Mouse (Mus musculus) hindbrain, postnatal 0 days (tissue): ENCODE measurements around the gene Nhlrc1. TPM values are rescaled to one million over a fixed set of nuclear protein-coding genes. Genes with fewer than 3 reads are reported as not detected.

Source experiments
- ATAC-seq: fragments of 200-750 bp; cut with Nextera tagmentation; 2 replicates; pipeline ENCODE4 v1.8.0; 2017; ENCODE audit warnings: mild to moderate bottlenecking, moderate TSS enrichment, moderate library complexity
- DNase-seq: peaks from one replicate; pipeline ENCODE4 v3.0.0-alpha.2; 2015; ENCODE audit warnings: low spot score
- H3K27ac ChIP-seq: fragments of 300-500 bp; sonication (generic); 2 replicates; pipeline ENCODE4 v1.5.1; 2014; ENCODE audit warnings: mild to moderate bottlenecking
- H3K27me3 ChIP-seq: fragments of 300-500 bp; sonication (generic); 2 replicates; pipeline ENCODE4 v1.6.1; 2014; ENCODE audit warnings: low read length, mixed read lengths; ENCODE audit not compliant: insufficient read depth
- H3K36me3 ChIP-seq: fragments of 300-500 bp; sonication (generic); 2 replicates; pipeline ENCODE4 v1.6.1; 2014; ENCODE audit warnings: low read length, mixed read lengths; ENCODE audit not compliant: insufficient read depth
- H3K4me1 ChIP-seq: fragments of 300-500 bp; sonication (generic); 2 replicates; pipeline ENCODE4 v1.6.1; 2014; ENCODE audit warnings: antibody characterized with exemption, low read length, mixed read lengths; ENCODE audit not compliant: insufficient read depth
- H3K4me2 ChIP-seq: fragments of 300-500 bp; sonication (generic); 2 replicates; pipeline ENCODE4 v1.6.1; 2014; ENCODE audit warnings: low read depth, mild to moderate bottlenecking, low read length, moderate library complexity, mixed read lengths
- H3K4me3 ChIP-seq: fragments of 300-500 bp; sonication (generic); 2 replicates; pipeline ENCODE4 v1.5.1; 2014; ENCODE audit warnings: low read length
- H3K9ac ChIP-seq: fragments of 300-500 bp; sonication (generic); replicated peaks from 2 replicates; pipeline ENCODE4 v1.6.1; 2014; ENCODE audit warnings: mild to moderate bottlenecking, low read length, moderate library complexity, mixed read lengths
- H3K9me3 ChIP-seq: fragments of 300-500 bp; sonication (generic); 2 replicates; pipeline ENCODE4 v1.6.1; 2016; ENCODE audit warnings: low read length, mixed read lengths
- CTCF ChIP-seq: IDR thresholded peaks from 2 replicates; pipeline ENCODE4 v1.5.1; 2016; ENCODE audit warnings: antibody characterized with exemption, control low read depth, low read depth
- WGBS: fragments of 180-500 bp; shearing (Covaris S2); extraction: QIAGEN DNeasy Blood & Tissue Kit; methylation state at CpG from one replicate; pipeline ENCODE4 v1.1.7; 2014; 5-methylcytosine and 5-hydroxymethylcytosine counted together
- polyA plus RNA-seq: library from polyadenylated mRNA; unstranded; fragments of >200 nt; fragmentation: Nextera tagmentation; extraction: Ambion mirVana; gene quantifications from 2 replicates; pipeline ENCODE4 v1.2.1, GENCODE M21; 2015
- total RNA-seq: library from RNA; depleted of rRNA; stranded (reverse); fragments of >200 nt; gene quantifications from 2 replicates; pipeline ENCODE4 v1.2.3, GENCODE M21; 2014

The Nhlrc1 gene
- total and polyA plus RNA-seq, 2 experiments from 2014 or later: 14.1 to 15.1 TPM

GRCm38 (mm10) chr13:47050009-47050408 is 35.4 kb upstream of the Nhlrc1 start:
- no peaks in the 10 kb centered on the region for H3K9me3 ChIP-seq
- no peak for TF ChIP-seq CTCF
- no peaks in the 10 kb centered on the region for H3K4me1 ChIP-seq
- DNase-seq: no peak
- H3K9ac ChIP-seq: no peak overlapping the region
- ATAC-seq: no peak
- H3K4me2 ChIP-seq: no peak overlapping the region
- no peak overlapping the region for H3K27ac ChIP-seq
- H3K27me3 ChIP-seq: no peaks in the 10 kb centered on the region
- H3K36me3 ChIP-seq: peaks cover 37% of the 10 kb centered on the region
- H3K4me3 ChIP-seq: no peak overlapping the region
- 86% methylated on average over 4 of the region's 4 CpGs for WGBS

DNA sequence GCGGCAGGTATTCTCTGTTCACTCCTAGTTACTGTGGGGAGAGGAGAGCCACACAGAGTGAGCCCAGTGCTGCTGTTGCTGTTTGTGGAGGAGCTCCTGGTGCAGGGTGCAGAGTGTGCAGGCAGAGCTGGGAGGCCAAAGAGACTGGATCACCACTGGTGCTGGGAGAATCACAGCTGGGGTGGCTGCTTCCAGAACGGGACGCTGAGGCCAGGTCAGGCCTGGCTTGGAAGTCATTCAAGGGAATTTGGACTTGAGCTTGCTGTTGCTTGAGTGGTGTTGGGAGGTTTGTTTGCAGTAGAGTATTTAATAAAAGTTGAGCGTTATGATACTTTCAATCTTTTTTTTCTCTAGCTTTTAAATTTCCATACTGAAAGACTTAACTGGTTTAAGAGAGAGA is 33.3 kb upstream of the Nhlrc1 start:
- Histone ChIP-seq H3K9me3 (no peaks in the 10 kb centered on the region), H3K36me3 (peaks cover 30% of the 10 kb centered on the region), H3K9ac (no peak overlapping the region), H3K4me3 (no peak overlapping the region), H3K4me1 (no peaks in the 10 kb centered on the region), H3K27ac (no peak overlapping the region), H3K27me3 (no peaks in the 10 kb centered on the region), H3K4me2 (no peak overlapping the region)
- TF ChIP-seq CTCF: no peak
- 91% methylated on average over 4 of the region's 4 CpGs for WGBS
- ATAC-seq: no peak
- DNase-seq: no peak

- Histone ChIP-seq H3K9me3 (no peaks in the 10 kb centered on the region), H3K36me3 (peaks cover 8% of the 10 kb centered on the region), H3K4me2 (peak within 1 kb of the TSS; percentile 99), H3K27me3 (no peaks in the 10 kb centered on the region), H3K4me1 (0 out of 2 replicates have a peak, but pooled peaks cover 3% of the 10 kb centered on the region), H3K4me3 (peak within 1 kb of the TSS; percentile 86), H3K27ac (peak within 1 kb of the TSS; percentile 77), H3K9ac (peak within 1 kb of the TSS; percentile 83)
- ATAC-seq (no peak), DNase-seq (peak; percentile 13)
- no peak for TF ChIP-seq CTCF
- WGBS: 14% methylated on average over 10 of the region's 10 CpGs
These were observed 29.9 kb upstream of the Nhlrc1 start, which contains the start of gene Tpmt for GRCm38 (mm10) chr13:47044617-47044947. TSS of gene Tpmt (minus strand) at chr13:47044737.

- no peak for TF ChIP-seq CTCF
- Histone ChIP-seq H3K27ac (peak overlapping the region; percentile 77), H3K27me3 (no peaks in the 10 kb centered on the region), H3K4me3 (peak overlapping the region; percentile 86), H3K36me3 (peaks cover 3% of the 10 kb centered on the region; the same call in 1 of the 2 replicates), H3K9me3 (no peaks in the 10 kb centered on the region), H3K4me1 (0 out of 2 replicates have a peak, but pooled peaks cover 3% of the 10 kb centered on the region), H3K4me2 (peak overlapping the region; percentile 99), H3K9ac (peak overlapping the region; percentile 83)
- ATAC-seq: peak; percentile 21
- DNase-seq: no peak
- 1% methylated on average over 45 of the region's 45 CpGs for WGBS
These were observed 29.4 kb upstream of the Nhlrc1 start for GRCm38 (mm10) chr13:47043833-47044616.

DNA sequence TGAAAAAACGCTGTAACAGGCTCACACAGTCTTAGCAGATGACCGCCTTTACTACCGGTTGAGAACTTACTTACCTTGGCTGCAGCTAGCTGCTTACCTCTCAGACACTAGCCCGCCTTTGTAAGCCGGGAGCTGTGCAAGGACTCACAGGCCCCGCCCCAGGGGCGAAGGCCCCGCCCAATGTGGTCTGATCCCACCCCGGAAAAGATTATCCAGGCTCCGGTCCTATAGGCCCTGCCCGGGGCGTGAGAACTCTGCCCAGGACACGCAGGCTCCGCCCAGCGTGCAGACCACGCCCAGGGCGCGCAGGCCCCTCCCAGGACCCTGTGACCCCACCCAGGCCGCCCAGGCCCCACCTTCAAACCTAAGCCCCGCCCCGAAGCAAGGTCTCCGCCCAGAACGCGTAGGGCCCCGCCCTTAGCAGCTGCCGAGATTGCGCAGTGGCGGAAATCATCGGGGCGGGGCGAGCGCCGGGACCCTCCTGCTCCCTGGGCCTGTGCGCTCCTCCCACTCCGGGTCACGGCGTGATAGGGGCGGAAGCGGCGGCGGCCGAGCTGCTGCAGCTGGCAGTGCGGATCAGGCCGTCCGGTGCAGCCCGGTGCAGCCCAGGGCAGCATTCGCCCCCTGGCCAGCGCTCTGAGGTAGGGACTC is 28.5 kb upstream of the Nhlrc1 start, which contains the start of gene Kdm1b:
Gene Kdm1b, plus strand, starts transcription at position 470 of the 651 bp plus-strand sequence.
- WGBS: under 1% methylated on average over 47 of the region's 48 CpGs
- H3K36me3 ChIP-seq: no peaks in the 10 kb centered on the region
- peak within 1 kb of the TSS; percentile 83 for H3K9ac ChIP-seq
- H3K4me2 ChIP-seq: peak within 1 kb of the TSS; percentile 99
- peak within 1 kb of the TSS; percentile 77 for H3K27ac ChIP-seq
- H3K27me3 ChIP-seq: no peaks in the 10 kb centered on the region
- peak within 1 kb of the TSS; percentile 86 for H3K4me3 ChIP-seq
- 0 out of 2 replicates have a peak, but pooled peaks cover 3% of the 10 kb centered on the region for H3K4me1 ChIP-seq
- peak; percentile 97 for DNase-seq
- no peak for TF ChIP-seq CTCF
- H3K9me3 ChIP-seq: no peaks in the 10 kb centered on the region
- peak; percentile 97 for ATAC-seq

- Histone ChIP-seq H3K4me2 (peak overlapping the region; percentile 99), H3K9ac (no peak overlapping the region), H3K27me3 (no peaks in the 10 kb centered on the region), H3K4me1 (0 out of 2 replicates have a peak, but pooled peaks cover 3% of the 10 kb centered on the region), H3K27ac (no peak overlapping the region), H3K9me3 (no peaks in the 10 kb centered on the region), H3K36me3 (no peaks in the 10 kb centered on the region), H3K4me3 (peak overlapping the region; percentile 86)
- ATAC-seq (no peak), DNase-seq (peak; percentile 43)
- 42% methylated on average over 8 of the region's 8 CpGs for WGBS
- peak; percentile 33 for TF ChIP-seq CTCF
These were observed 27.5 kb upstream of the Nhlrc1 start for GRCm38 (mm10) chr13:47042024-47042633.
